Mouse (Mus musculus) retina, embryonic 14.5 days (tissue): Measurements from ENCODE around the gene Lix1l.

Source experiments
- DNase-seq: peaks from one replicate; pipeline ENCODE4 v3.0.0-alpha.2; 2015; ENCODE audit warnings: low spot score

Gene Lix1l

DNA sequence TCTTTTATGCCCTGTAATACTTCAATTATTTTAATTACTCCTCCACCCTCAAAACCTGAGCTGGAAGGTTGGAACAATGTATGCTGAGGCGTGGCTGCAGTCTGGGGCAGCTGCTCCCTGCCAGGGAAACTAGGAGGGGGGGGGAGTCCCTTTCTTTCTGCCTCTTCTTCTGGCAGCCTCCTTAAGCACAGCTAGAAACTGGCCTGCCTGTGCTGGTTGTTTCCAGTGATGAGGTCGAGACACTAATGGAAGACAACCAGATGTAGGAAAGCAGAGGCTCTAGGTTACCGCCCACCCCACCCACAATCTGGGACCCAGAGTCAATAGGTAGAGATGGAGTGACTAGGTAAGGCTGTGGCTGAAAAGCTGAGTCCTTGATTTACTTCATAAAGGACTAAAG is 74.7 kb downstream of the Lix1l start:
- DNase-seq: no peak
